Mouse (Mus musculus): ENCODE measurements around the gene Spint2. TPM values are rescaled to one million over a fixed set of nuclear protein-coding genes. Genes with fewer than 3 reads are reported as not detected.
"Not testable (repeated sequence)": the region's sequence is repeated elsewhere in the genome, so short reads cannot be mapped to it uniquely, and the experiment has no call there.

Gene Spint2
- polyA plus RNA-seq, 1 experiment, result 1,420 TPM

- DNase-seq (ENCODE audit: low read depth, low spot score), result peak; percentile 92
- 21% methylated on average over 20 of the region's 20 CpGs for WGBS
Observed at GRCm38 (mm10) chr7:29248261-29248841, 33.4 kb downstream of the Spint2 start, which contains the start of gene 2200002D01Rik. TSS of gene 2200002D01Rik (minus strand) at chr7:29248466.

- no peak for DNase-seq (ENCODE audit: low read depth, low spot score)
- WGBS, result 10% methylated on average over 19 of the region's 19 CpGs
Observed at GRCm38 (mm10) chr7:29247706-29248105, 34.0 kb downstream of the Spint2 start.

- WGBS, result 17% methylated on average over 16 of the region's 16 CpGs
Observed at GRCm38 (mm10) chr7:29247314-29247700, 34.4 kb downstream of the Spint2 start.

GRCm38 (mm10) chr7:29246619-29247313 is 34.9 kb downstream of the Spint2 start:
- no peak for DNase-seq (ENCODE audit: low read depth, low spot score)
- WGBS, result 42% methylated on average over 21 of the region's 21 CpGs

More at GRCm38 (mm10) chr7:29247314-29247700, 34.4 kb downstream of the Spint2 start:
- no peak for DNase-seq (ENCODE audit: low read depth, low spot score)

- WGBS, result 64% methylated on average over 5 of the region's 5 CpGs
Observed at GRCm38 (mm10) chr7:29246015-29246414, 35.7 kb downstream of the Spint2 start.

GRCm38 (mm10) chr7:29244732-29245416 is 36.8 kb downstream of the Spint2 start:
- 74% methylated on average over 7 of the region's 7 CpGs for WGBS
- DNase-seq (ENCODE audit: low read depth, low spot score), result no peak

More at GRCm38 (mm10) chr7:29246015-29246414, 35.7 kb downstream of the Spint2 start:
- DNase-seq (ENCODE audit: low read depth, low spot score), result no peak

GRCm38 (mm10) chr7:29238019-29238967 is 43.4 kb downstream of the Spint2 start, which contains the start of gene Yif1b:
TSS of gene Yif1b (plus strand) at chr7:29238329.
- under 1% methylated on average over 60 of the region's 60 CpGs for WGBS
- DNase-seq (ENCODE audit: low read depth, low spot score), result peak; percentile 97

GRCm38 (mm10) chr7:29237596-29237995 is 44.1 kb downstream of the Spint2 start:
- 20% methylated on average over 6 of the region's 6 CpGs for WGBS
- not testable (repeated sequence) for DNase-seq (ENCODE audit: low read depth, low spot score)

GRCm38 (mm10) chr7:29236593-29236992 is 45.1 kb downstream of the Spint2 start:
- WGBS, result 81% methylated on average over 4 of the region's 4 CpGs
- no peak for DNase-seq (ENCODE audit: low read depth, low spot score)

GRCm38 (mm10) chr7:29234661-29235060 is 47.1 kb downstream of the Spint2 start:
- DNase-seq (ENCODE audit: low read depth, low spot score), result no peak
- WGBS, result 89% methylated on average over 5 of the region's 5 CpGs

- no peak for DNase-seq (ENCODE audit: low read depth, low spot score)
- WGBS, result 29% methylated on average over 6 of the region's 6 CpGs
Observed at GRCm38 (mm10) chr7:29233745-29234144, 48.0 kb downstream of the Spint2 start.

- under 1% methylated on average over 62 of the region's 62 CpGs for WGBS
- no peak for DNase-seq (ENCODE audit: low read depth, low spot score)
Observed at GRCm38 (mm10) chr7:29232247-29233013, 49.3 kb downstream of the Spint2 start, which contains the start of gene Kcnk6. TSS of gene Kcnk6 (minus strand) at chr7:29232515.

- WGBS, result 61% methylated on average over 3 of the region's 3 CpGs
Observed at GRCm38 (mm10) chr7:29231517-29231916, 50.2 kb downstream of the Spint2 start.

GRCm38 (mm10) chr7:29230560-29230959 is 51.2 kb downstream of the Spint2 start:
- DNase-seq (ENCODE audit: low read depth, low spot score), result no peak
- 72% methylated on average over 3 of the region's 3 CpGs for WGBS

More at GRCm38 (mm10) chr7:29231517-29231916, 50.2 kb downstream of the Spint2 start:
- DNase-seq (ENCODE audit: low read depth, low spot score), result no peak

- WGBS, result 64% methylated on average over 4 of the region's 4 CpGs
- DNase-seq (ENCODE audit: low read depth, low spot score), result no peak
Observed at GRCm38 (mm10) chr7:29228202-29228601, 53.5 kb downstream of the Spint2 start.

- whole genome bisulfite sequencing, result 83% methylated on average over 13 of the region's 13 CpGs
- no peak for DNase-seq (ENCODE audit: low read depth, low spot score)
Observed at GRCm38 (mm10) chr7:29225520-29225919, 56.2 kb downstream of the Spint2 start.

GRCm38 (mm10) chr7:29224756-29225394 is 56.8 kb downstream of the Spint2 start:
- WGBS, result 58% methylated on average over 16 of the region's 16 CpGs
- DNase-seq (ENCODE audit: low read depth, low spot score), result no peak

GRCm38 (mm10) chr7:29214846-29215245 is 66.9 kb downstream of the Spint2 start:
- no peak for DNase-seq (ENCODE audit: low read depth, low spot score)
- 72% methylated on average over 15 of the region's 15 CpGs for WGBS
